Mouse (Mus musculus) G1E (cell line): ENCODE measurements around the gene Dnajb1.

Experiments used
- CTCF ChIP-seq: IDR thresholded peaks from 2 replicates; pipeline ENCODE4 v1.5.1; 2012; ENCODE audit warnings: low read depth, low read length, inconsistent platforms, mixed read lengths
- GATA1 ChIP-seq: IDR thresholded peaks from 2 replicates; pipeline ENCODE4 v1.6.1; 2012; ENCODE audit warnings: borderline replicate concordance, low read length, inconsistent platforms, mixed read lengths
- GATA2 ChIP-seq: IDR thresholded peaks from 2 replicates; pipeline ENCODE4 v1.6.1; 2012; ENCODE audit warnings: low read depth, low read length, inconsistent platforms, borderline replicate concordance
- TAL1 ChIP-seq: conservative IDR thresholded peaks from 2 replicates; pipeline ENCODE4 v1.6.1; 2012; ENCODE audit warnings: low read depth, low read length, inconsistent platforms, mixed read lengths

DNA sequence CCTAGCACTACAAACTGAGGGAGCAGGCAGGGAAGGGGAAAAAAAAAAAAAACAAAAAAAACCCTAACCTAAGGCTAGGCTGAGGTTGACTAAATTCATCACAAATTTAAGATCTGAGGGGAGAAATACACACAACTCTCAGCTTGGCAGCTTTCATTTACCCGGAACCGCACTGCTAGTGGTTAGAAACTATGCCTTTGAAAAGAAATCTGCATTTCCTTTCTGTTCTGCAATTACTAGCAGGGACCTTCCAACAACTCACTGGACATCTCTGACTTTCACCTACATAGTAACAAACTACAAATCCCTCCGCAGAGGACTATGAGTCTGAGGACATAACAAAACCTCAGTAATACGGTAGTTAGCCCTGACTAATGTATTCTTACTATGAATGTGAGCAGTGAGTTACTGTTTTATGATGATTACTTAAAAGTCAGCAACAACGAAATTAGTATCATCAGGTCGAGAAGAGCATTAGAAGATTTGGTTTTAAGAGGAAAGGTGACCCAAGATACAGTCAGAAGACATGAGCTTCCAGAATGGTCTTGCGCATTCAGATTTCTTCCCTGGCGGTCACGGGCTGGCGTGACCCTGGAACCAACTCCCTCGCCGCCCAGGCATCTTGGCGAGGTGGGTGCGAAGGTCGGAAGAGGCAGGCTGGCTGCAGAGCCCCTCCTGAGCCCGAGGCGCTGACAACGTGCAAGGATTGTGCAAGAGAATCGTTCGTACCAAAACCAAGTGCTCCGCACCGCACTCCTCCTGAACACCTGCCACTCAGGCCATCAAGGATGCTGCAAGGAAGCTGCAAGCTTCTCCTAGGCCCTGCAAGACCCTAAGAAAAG, 14.4 kb upstream of the Dnajb1 start:
- no peak for TF ChIP-seq CTCF
- no peak for TF ChIP-seq GATA2
- TF ChIP-seq TAL1: no peak
- no peak for TF ChIP-seq GATA1
